Mouse (Mus musculus) lung, postnatal 0 days (tissue): Measurements from ENCODE around the gene Dnase1l3. TPM values are rescaled to one million over a fixed set of nuclear protein-coding genes. Genes with fewer than 3 reads are reported as not detected.

ENCODE experiments used
- ATAC-seq: fragments of 200-750 bp; cut with Nextera tagmentation; 2 replicates; pipeline ENCODE4 v1.8.0; 2017; ENCODE audit warnings: moderate library complexity
- DNase-seq: peaks from one replicate; pipeline ENCODE4 v3.0.0-alpha.2; 2016; ENCODE audit warnings: low spot score
- H3K27ac ChIP-seq: fragments of 300-500 bp; sonication (generic); 2 replicates; pipeline ENCODE4 v1.5.1; 2014; ENCODE audit warnings: antibody characterized with exemption, mild to moderate bottlenecking, low read length, mixed read lengths
- H3K27me3 ChIP-seq: fragments of 300-500 bp; sonication (generic); replicated peaks from 2 replicates; pipeline ENCODE4 v1.6.1; 2014; ENCODE audit warnings: low read length, mixed read lengths; ENCODE audit not compliant: insufficient read depth
- H3K36me3 ChIP-seq: fragments of 300-500 bp; sonication (generic); 2 replicates; pipeline ENCODE4 v1.6.1; 2014; ENCODE audit warnings: low read length, mixed read lengths; ENCODE audit not compliant: insufficient read depth
- H3K4me1 ChIP-seq: fragments of 300-500 bp; sonication (generic); 2 replicates; pipeline ENCODE4 v1.6.1; 2014; ENCODE audit warnings: antibody characterized with exemption, low read depth, low read length, mixed read lengths; ENCODE audit not compliant: insufficient read depth
- H3K4me2 ChIP-seq: fragments of 300-500 bp; sonication (generic); replicated peaks from 2 replicates; pipeline ENCODE4 v1.6.1; 2014; ENCODE audit warnings: low read depth, mild to moderate bottlenecking, low read length, moderate library complexity, mixed read lengths
- H3K4me3 ChIP-seq: fragments of 300-500 bp; sonication (generic); 2 replicates; pipeline ENCODE4 v1.5.1; 2014; ENCODE audit warnings: low read depth, low read length
- H3K9ac ChIP-seq: fragments of 300-500 bp; sonication (generic); replicated peaks from 2 replicates; pipeline ENCODE4 v1.6.1; 2014; ENCODE audit warnings: low read depth, mild to moderate bottlenecking
- H3K9me3 ChIP-seq: fragments of 300-500 bp; sonication (generic); 2 replicates; pipeline ENCODE4 v1.6.1; 2016; ENCODE audit warnings: low read length, mixed read lengths
- CTCF ChIP-seq: IDR thresholded peaks from 2 replicates; pipeline ENCODE4 v1.5.1; 2016; ENCODE audit warnings: antibody characterized with exemption, mild to moderate bottlenecking
- EP300 ChIP-seq: IDR thresholded peaks from 2 replicates; pipeline ENCODE4 v1.6.1; 2016; ENCODE audit warnings: antibody characterized with exemption, mild to moderate bottlenecking, control low read depth
- WGBS: fragments of 180-500 bp; shearing (Covaris S2); extraction: QIAGEN DNeasy Blood & Tissue Kit; methylation state at CpG from one replicate; pipeline ENCODE4 v1.1.7; 2014; 5-methylcytosine and 5-hydroxymethylcytosine counted together
- polyA plus RNA-seq: library from polyadenylated mRNA; unstranded; fragments of >200 nt; fragmentation: Nextera tagmentation; extraction: Ambion mirVana; gene quantifications from 2 replicates; pipeline ENCODE4 v1.2.1, GENCODE M21; 2015

Dnase1l3 gene
- polyA plus RNA-seq, 1 experiment from 2014 or later, result 0.07 TPM

- Histone ChIP-seq H3K36me3 (0 out of 2 replicates have a peak, but pooled peaks cover 9% of the 10 kb centered on the region), H3K9me3 (no peaks in the 10 kb centered on the region), H3K4me1 (0 out of 2 replicates have a peak, but pooled peaks cover 13% of the 10 kb centered on the region), H3K4me2 (no peak overlapping the region), H3K4me3 (no peak overlapping the region), H3K27me3 (no peaks in the 10 kb centered on the region), H3K9ac (no peak overlapping the region), H3K27ac (no peak overlapping the region)
- TF ChIP-seq CTCF (no peak), EP300 (no peak)
- ATAC-seq (no peak), DNase-seq (no peak)
Observed at GRCm38 (mm10) chr14:7923635-7924034, 70.7 kb downstream of the Dnase1l3 start.

GRCm38 (mm10) chr14:7921459-7921858, 72.9 kb downstream of the Dnase1l3 start:
- no peak overlapping the region for H3K4me2 ChIP-seq
- WGBS, result 79% methylated on average over 5 of the region's 5 CpGs
- ATAC-seq (no peak), DNase-seq (no peak)
- no peak overlapping the region for H3K4me3 ChIP-seq
- no peak for TF ChIP-seq CTCF
- no peak for TF ChIP-seq EP300
- 0 out of 2 replicates have a peak, but pooled peaks cover 13% of the 10 kb centered on the region for H3K4me1 ChIP-seq
- H3K9me3 ChIP-seq, result no peaks in the 10 kb centered on the region
- H3K9ac ChIP-seq, result no peak overlapping the region
- H3K27me3 ChIP-seq, result no peaks in the 10 kb centered on the region
- H3K36me3 ChIP-seq, result 0 out of 2 replicates have a peak, but pooled peaks cover 11% of the 10 kb centered on the region
- no peak overlapping the region for H3K27ac ChIP-seq

GRCm38 (mm10) chr14:7919921-7920320, 74.5 kb downstream of the Dnase1l3 start:
- Histone ChIP-seq H3K9ac (no peak overlapping the region), H3K36me3 (0 out of 2 replicates have a peak, but pooled peaks cover 11% of the 10 kb centered on the region), H3K4me1 (0 out of 2 replicates have a peak, but pooled peaks cover 13% of the 10 kb centered on the region), H3K4me3 (no peak overlapping the region), H3K27me3 (no peaks in the 10 kb centered on the region), H3K27ac (0 out of 2 replicates have a peak overlapping the region, but pooled peaks have one; percentile 14), H3K4me2 (no peak overlapping the region), H3K9me3 (no peaks in the 10 kb centered on the region)
- peak; percentile 83 for ATAC-seq
- 22% methylated on average over 4 of the region's 4 CpGs for WGBS
- peak; percentile 63 for DNase-seq
- TF ChIP-seq EP300 (peak; percentile 63), CTCF (no peak)

- H3K36me3 ChIP-seq, result 0 out of 2 replicates have a peak, but pooled peaks cover 11% of the 10 kb centered on the region
- WGBS, result 63% methylated on average over 5 of the region's 5 CpGs
Observed at GRCm38 (mm10) chr14:7919309-7919708, 75.1 kb downstream of the Dnase1l3 start.

GRCm38 (mm10) chr14:7918150-7918991, 76.0 kb downstream of the Dnase1l3 start:
- DNase-seq, result no peak
- Histone ChIP-seq H3K4me2 (no peak overlapping the region), H3K27ac (no peak overlapping the region), H3K36me3 (0 out of 2 replicates have a peak, but pooled peaks cover 6% of the 10 kb centered on the region), H3K9me3 (no peaks in the 10 kb centered on the region), H3K4me1 (0 out of 2 replicates have a peak, but pooled peaks cover 13% of the 10 kb centered on the region), H3K9ac (no peak overlapping the region), H3K27me3 (no peaks in the 10 kb centered on the region), H3K4me3 (no peak overlapping the region)
- no peak for TF ChIP-seq EP300
- WGBS, result 73% methylated on average over 6 of the region's 6 CpGs
- no peak for ATAC-seq

More at GRCm38 (mm10) chr14:7919309-7919708, 75.1 kb downstream of the Dnase1l3 start:
- ATAC-seq (no peak), DNase-seq (peak; percentile 20)
- Histone ChIP-seq H3K9me3 (no peaks in the 10 kb centered on the region), H3K27me3 (no peaks in the 10 kb centered on the region), H3K4me3 (no peak overlapping the region), H3K27ac (no peak overlapping the region), H3K4me2 (no peak overlapping the region), H3K9ac (no peak overlapping the region), H3K4me1 (0 out of 2 replicates have a peak, but pooled peaks cover 13% of the 10 kb centered on the region)
- no peak for TF ChIP-seq CTCF
- TF ChIP-seq EP300, result no peak

Other genes with a start within 250 kb of the Dnase1l3 start
- gene Gm26661, start 203.0 kb downstream of the Dnase1l3 start, polyA plus RNA-seq, result not detected in 2 replicates
- gene Flnb, start 176.6 kb downstream of the Dnase1l3 start, polyA plus RNA-seq, result 5.4 and 6.7 TPM in 2 replicates
- gene Gm45521, start 37.3 kb downstream of the Dnase1l3 start, polyA plus RNA-seq, result not detected in 2 replicates
- 10.8 and 11.9 TPM in 2 replicates for gene Abhd6, start 8.3 kb upstream of the Dnase1l3 start, polyA plus RNA-seq
- 34.0 and 37.6 TPM in 2 replicates for gene Rpp14, start 85.8 kb upstream of the Dnase1l3 start, polyA plus RNA-seq
- gene Pxk, start 103.6 kb upstream of the Dnase1l3 start, polyA plus RNA-seq, result 47.5 and 48.4 TPM in 2 replicates
- 129 and 140 TPM in 2 replicates for gene Pdhb, start 178.5 kb upstream of the Dnase1l3 start, polyA plus RNA-seq
- 18.5 and 19.5 TPM in 2 replicates for gene Kctd6, start 219.6 kb upstream of the Dnase1l3 start, polyA plus RNA-seq